Mouse (Mus musculus) lung, adult 2 months (tissue): ENCODE measurements around the gene Olfr159.

Experiments used
- CTCF ChIP-seq: fragments of 200-500 bp; IDR thresholded peaks from 2 replicates; pipeline ENCODE4 v1.5.1; 2011; ENCODE audit warnings: mild to moderate bottlenecking, low read length, control low read depth; ENCODE audit not compliant: insufficient read depth
- POLR2A ChIP-seq: fragments of 200-500 bp; IDR thresholded peaks from 2 replicates; pipeline ENCODE4 v1.6.1; 2011; ENCODE audit warnings: low read depth, mild to moderate bottlenecking, control low read depth, low read length, borderline replicate concordance; ENCODE audit errors: extremely low read depth

- no peak for TF ChIP-seq POLR2A
- TF ChIP-seq CTCF: no peak
Measured at GRCm38 (mm10) chr4:43771626-43772025, 817 bp upstream of the Olfr159 start.
